21 mouse cellular contexts compared by ENCODE assay signal in the genomic region with DNA sequence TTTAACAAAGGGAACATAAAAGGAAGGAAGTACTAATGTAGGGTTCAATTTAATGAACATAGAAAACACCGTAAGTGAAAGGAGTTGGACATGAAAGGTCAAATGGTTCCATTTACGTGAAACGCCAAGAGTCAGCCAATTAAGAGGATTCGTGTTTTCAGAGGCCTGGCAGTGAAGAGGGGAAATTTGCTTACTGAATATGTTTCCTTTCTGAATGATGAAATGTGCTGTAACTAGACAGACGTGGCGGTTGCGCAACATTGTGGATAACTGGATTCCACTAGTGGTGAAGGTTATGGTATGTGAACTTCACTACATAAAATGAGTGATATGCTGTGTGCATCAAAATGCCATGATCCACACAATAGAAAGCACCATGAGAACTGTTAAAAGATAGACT. TPM values are rescaled to one million over a fixed set of nuclear protein-coding genes. Genes with fewer than 3 reads are reported as not detected.
A peak's percentile ranks its signal among the peaks of the same experiment; 100 is the strongest.
DNase-seq lines count a peak whose midpoint lies in the region; ATAC-seq and TF ChIP-seq lines count a peak whose summit lies in the region.
"Had no signal": no experiment of that assay in that cellular context is flagged by ENCODE, and none has a peak within 500 bp of the region (broad histone marks: within the 10 kb centered on the region; RNA-seq: fewer than 3 reads in every experiment).

No protein-coding gene starts in this region.

- H3K36me3 ChIP-seq in limb, embryonic 10.5 days: no peaks in the 10 kb centered on the region
- H3K36me3 ChIP-seq in heart, embryonic 12.5 days: no peaks in the 10 kb centered on the region
- H3K36me3 ChIP-seq: embryonic facial prominence, embryonic 12.5 days; hindbrain, embryonic 13.5 days; liver, embryonic 15.5 days; midbrain, embryonic 12.5 days had no signal

- H3K27ac ChIP-seq in limb, embryonic 10.5 days: no peak overlapping the region
- H3K27ac ChIP-seq in layer of hippocampus, adult 2 months: no peak overlapping the region
- H3K27ac ChIP-seq in heart, embryonic 12.5 days (ENCODE audit: poor library complexity, severe bottlenecking): no peak overlapping the region
- H3K27ac ChIP-seq: embryonic facial prominence, embryonic 12.5 days; hindbrain, embryonic 13.5 days; liver, embryonic 15.5 days; midbrain, embryonic 12.5 days had no signal

- no peaks in the 10 kb centered on the region for H3K27me3 ChIP-seq in limb, embryonic 10.5 days (ENCODE audit: low read depth, poor library complexity, severe bottlenecking)
- H3K27me3 ChIP-seq in heart, embryonic 12.5 days (replicated peaks): no peaks in the 10 kb centered on the region
- H3K27me3 ChIP-seq: embryonic facial prominence, embryonic 12.5 days; hindbrain, embryonic 13.5 days; liver, embryonic 15.5 days; midbrain, embryonic 12.5 days had no signal

- no peak overlapping the region for H3K4me3 ChIP-seq in limb, embryonic 10.5 days
- no peak overlapping the region for H3K4me3 ChIP-seq in layer of hippocampus, adult 2 months
- no peak overlapping the region for H3K4me3 ChIP-seq in heart, embryonic 12.5 days
- H3K4me3 ChIP-seq: embryonic facial prominence, embryonic 12.5 days; hindbrain, embryonic 13.5 days; liver, embryonic 15.5 days; midbrain, embryonic 12.5 days had no signal

- H3K4me1 ChIP-seq in limb, embryonic 10.5 days: no peaks in the 10 kb centered on the region
- H3K4me1 ChIP-seq in heart, embryonic 12.5 days (replicated peaks): no peaks in the 10 kb centered on the region
- H3K4me1 ChIP-seq: embryonic facial prominence, embryonic 12.5 days; hindbrain, embryonic 13.5 days; liver, embryonic 15.5 days; midbrain, embryonic 12.5 days had no signal

- no peak overlapping the region for H3K9ac ChIP-seq in heart, embryonic 12.5 days
- H3K9ac ChIP-seq: embryonic facial prominence, embryonic 12.5 days; hindbrain, embryonic 13.5 days; liver, embryonic 15.5 days; midbrain, embryonic 12.5 days had no signal

- 76% methylated on average over 7 of the region's 7 CpGs for WGBS in limb, embryonic 10.5 days
- WGBS in heart, embryonic 12.5 days: 86% methylated on average over 7 of the region's 7 CpGs

- H3K4me2 ChIP-seq in heart, embryonic 12.5 days: no peak overlapping the region
- H3K4me2 ChIP-seq: embryonic facial prominence, embryonic 12.5 days; hindbrain, embryonic 13.5 days; liver, embryonic 15.5 days; midbrain, embryonic 12.5 days had no signal

- ATAC-seq in common myeloid progenitor, adult 5-6 weeks (replicated peaks; ENCODE audit: low read depth, poor library complexity, severe bottlenecking): peak; percentile 63
- ATAC-seq in heart, embryonic 12.5 days (ENCODE audit: insufficient number of reproducible peaks, low FRiP score): no peak

- DNase-seq in 416B (ENCODE audit: low read depth): peak; percentile 97
- DNase-seq in CD4-positive, CD25-positive, alpha-beta regulatory T cell, adult 2 months (ENCODE audit: low read depth, low spot score): peak; percentile 61
- peak; percentile 65 for DNase-seq in lung, postnatal 36 days
- DNase-seq in limb, embryonic 10.5 days (ENCODE audit: low spot score): no peak
- DNase-seq in left cerebral cortex, adult 11 months (ENCODE audit: low spot score): no peak
- DNase-seq in layer of hippocampus, adult 2 months (ENCODE audit: low spot score in 2 of 2): no peak
- DNase-seq: adrenal gland, postnatal 25 days; cerebellum, postnatal 36 days; gastrocnemius, postnatal 36 days; kidney, adult 11 months; kidney, postnatal 14 days; layer of hippocampus, postnatal 36 days; left cerebral cortex, postnatal 4 days; thymus, postnatal 25 days had no signal

- TF ChIP-seq CTCF in layer of hippocampus, adult 2 months (conservative IDR thresholded peaks at IDR 0.05): no peak

- H3K9me3 ChIP-seq in limb, embryonic 10.5 days (replicated peaks): no peaks in the 10 kb centered on the region
- H3K9me3 ChIP-seq in heart, embryonic 12.5 days (replicated peaks): no peaks in the 10 kb centered on the region
- H3K9me3 ChIP-seq: embryonic facial prominence, embryonic 12.5 days; hindbrain, embryonic 13.5 days; liver, embryonic 15.5 days; midbrain, embryonic 12.5 days had no signal

RNA-seq across cellular contexts. Expression of a gene that starts 50.1 kb away (rescaled TPM):
- 2.7 and 2.8 TPM in 2 replicates for total RNA-seq in common myeloid progenitor, adult 5-6 weeks (2017)
- polyA plus RNA-seq in limb, embryonic 10.5 days (2016; fragmentation: Nextera tagmentation; extraction: Ambion mirVana): 0.10 TPM in 1 of 2 replicates, not detected in the other
- under 1 TPM; 0.13 to 0.37 TPM for total RNA-seq in layer of hippocampus, adult 2 months (2021)
- 0.04 TPM in 1 of 2 replicates, not detected in the other for polyA plus RNA-seq in heart, embryonic 12.5 days (2016; fragmentation: Nextera tagmentation; extraction: Ambion mirVana)
- polyA plus RNA-seq: heart, embryonic 14.5 days had no signal

Comparison
In these comparisons a context has a peak if more than half of its experiments do, and no peak if none do; other contexts are left out.
1. DNase-seq: peak in 416B (single experiment), CD4-positive, CD25-positive, alpha-beta regulatory T cell, adult 2 months (single experiment) and lung, postnatal 36 days (single experiment); none in limb, embryonic 10.5 days (single experiment), left cerebral cortex, adult 11 months (single experiment) and layer of hippocampus, adult 2 months (0 of 2).